Mouse (Mus musculus): ENCODE data around the gene Fancc.
"Not testable (repeated sequence)": the region's sequence is repeated elsewhere in the genome, so short reads cannot be mapped to it uniquely, and the experiment has no call there.

Fancc gene

DNA sequence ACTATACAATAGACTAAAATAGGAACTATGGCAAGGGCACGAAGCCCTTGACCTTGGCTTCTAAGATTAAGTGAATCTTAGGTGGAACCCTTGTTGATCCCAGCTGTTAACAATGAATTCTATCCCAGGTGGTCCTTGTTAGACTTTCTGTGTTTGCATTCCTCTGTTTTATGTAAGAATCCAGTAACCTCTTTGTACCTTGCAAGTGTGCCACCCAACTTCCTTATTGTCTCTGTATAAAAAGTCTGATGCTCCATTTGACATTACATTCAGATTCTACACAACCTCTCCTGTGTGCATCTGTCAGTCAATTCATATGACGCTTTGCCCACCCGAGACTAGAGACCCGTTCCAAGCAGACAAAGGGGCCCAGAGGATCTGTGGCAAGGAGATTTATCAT is 143.8 kb downstream of the Fancc start:
- not testable (repeated sequence) for DNase-seq (ENCODE audit: extremely low spot score)

DNA sequence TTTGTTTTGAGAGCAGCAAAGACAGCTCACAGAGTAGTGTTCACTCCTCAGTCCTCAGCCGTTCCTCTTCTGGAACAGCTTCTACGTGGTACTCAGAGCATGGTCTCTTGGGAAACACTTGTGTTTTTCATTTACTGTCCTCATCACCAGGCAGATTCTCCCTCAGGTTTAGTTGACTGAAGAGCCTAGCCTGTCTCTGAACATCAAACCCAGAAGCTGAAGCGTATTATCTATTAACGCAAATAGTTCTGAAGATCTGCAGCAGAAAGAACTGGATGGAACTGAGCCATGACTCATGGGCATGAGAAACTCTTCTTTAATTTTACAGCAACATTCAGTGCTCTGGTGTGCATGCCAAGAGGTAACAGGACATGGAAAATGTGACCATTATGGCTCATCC is 147.0 kb downstream of the Fancc start:
- no peak for DNase-seq (ENCODE audit: extremely low spot score)

DNA sequence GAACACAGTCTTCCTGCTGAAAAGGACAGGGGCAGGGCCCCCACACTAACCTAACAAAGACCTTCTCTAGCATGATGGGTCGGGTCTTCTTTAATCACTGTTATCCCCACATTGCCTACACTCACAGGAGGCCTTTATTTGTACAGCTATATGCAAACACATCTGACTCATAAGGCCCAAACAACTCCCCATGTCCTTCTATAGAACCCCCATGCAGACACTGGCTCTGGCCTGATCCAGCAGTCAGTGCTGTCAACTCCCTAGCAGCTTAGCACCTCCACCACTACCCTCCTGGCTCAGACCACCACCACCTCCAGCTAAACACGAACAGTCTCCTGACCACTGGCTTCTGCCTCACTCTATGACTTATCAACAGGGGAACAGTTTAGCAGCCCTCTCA is 149.4 kb downstream of the Fancc start:
- DNase-seq (ENCODE audit: extremely low spot score): no peak

DNA sequence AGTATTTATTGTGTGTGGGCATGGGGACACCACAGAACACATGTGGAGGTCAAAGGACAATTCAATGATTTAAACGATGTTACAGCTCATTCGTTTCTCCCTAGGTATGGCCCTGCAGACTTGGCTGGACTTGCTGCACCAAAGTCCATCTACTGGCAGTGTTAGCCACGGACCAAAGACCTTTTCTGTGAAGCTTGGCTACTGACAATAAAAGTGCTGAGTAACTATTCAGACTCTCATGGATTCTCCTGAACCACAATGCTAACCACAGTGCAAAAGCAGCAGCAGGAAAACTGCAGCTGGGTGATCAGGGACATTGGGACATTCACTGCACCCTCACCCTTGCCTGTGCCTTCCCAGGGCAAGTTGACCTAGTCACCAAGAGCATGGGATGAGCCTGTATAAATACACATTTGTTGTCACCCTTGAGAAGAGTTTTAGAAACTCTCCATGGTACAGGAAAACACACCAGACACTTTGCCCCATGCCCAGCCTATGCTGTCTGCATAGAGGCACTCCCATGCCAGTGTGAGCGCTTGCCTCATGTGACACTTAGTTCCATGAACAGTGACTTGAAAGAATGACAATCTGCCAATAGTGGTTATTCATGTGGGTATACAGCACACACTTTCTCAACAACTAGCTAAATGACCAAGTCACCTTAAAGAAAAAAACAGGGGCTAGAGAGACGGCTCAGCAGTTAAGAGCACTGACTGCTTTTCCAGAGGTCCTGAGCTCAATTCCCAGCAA is 151.4 kb downstream of the Fancc start:
- no peak for DNase-seq (ENCODE audit: extremely low spot score)

DNA sequence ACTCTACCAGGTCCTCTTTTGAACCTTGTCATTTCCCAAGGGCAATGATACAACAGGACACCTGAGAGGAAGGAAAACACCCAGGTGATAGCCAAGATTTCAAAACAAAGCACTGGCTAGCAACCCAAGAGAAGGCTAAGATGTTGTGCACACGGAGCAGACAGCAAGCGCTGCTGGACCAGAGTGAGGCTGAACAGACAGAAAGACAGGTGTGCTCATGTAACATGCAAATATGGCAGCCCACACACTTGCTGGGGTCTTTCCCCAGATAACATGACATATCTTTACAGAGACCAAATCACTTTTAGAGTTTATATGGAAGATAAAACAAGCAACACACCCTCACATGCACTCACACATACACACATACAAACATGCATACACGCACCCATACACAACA is 152.6 kb downstream of the Fancc start:
- no peak for DNase-seq (ENCODE audit: extremely low spot score)

DNA sequence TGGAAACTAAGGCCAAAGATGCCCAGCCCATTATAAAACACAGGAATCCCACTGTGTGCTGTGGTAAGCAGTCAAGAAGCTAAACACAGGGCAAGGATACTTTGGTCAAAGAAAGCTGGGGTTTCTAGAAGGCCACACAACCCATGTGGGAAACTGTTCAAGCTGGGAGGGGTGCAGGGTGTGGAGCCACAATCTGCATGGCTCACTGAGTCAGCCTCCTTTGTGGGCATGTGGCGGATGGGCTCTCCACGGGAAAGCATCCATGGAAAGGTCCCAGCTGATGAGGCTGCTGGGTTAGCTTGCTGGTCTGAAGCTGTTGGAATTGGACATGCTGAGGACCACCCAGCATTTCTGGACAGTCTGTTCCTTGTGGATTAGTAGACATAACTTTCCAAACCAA is 154.3 kb downstream of the Fancc start:
- no peak for DNase-seq (ENCODE audit: extremely low spot score)

DNA sequence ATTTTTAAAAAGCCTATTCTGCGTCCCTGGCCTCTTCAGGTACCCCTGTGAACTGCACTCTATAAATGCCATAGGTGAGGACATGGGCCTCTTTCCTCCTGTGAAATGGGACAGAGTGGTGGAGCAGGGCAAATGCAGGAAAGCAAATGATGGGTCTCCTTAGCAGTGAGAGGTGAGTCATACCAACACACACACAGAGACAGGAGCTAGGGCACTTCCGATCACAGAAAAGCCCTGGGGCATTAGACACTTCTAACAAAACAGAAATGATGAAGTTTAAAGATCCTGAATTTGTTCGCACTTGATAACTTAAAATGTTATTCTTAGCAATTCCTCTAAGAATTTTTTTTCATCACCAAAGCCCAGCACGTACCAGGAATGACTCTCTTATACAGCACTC is 157.1 kb downstream of the Fancc start:
- DNase-seq (ENCODE audit: extremely low spot score): no peak

DNA sequence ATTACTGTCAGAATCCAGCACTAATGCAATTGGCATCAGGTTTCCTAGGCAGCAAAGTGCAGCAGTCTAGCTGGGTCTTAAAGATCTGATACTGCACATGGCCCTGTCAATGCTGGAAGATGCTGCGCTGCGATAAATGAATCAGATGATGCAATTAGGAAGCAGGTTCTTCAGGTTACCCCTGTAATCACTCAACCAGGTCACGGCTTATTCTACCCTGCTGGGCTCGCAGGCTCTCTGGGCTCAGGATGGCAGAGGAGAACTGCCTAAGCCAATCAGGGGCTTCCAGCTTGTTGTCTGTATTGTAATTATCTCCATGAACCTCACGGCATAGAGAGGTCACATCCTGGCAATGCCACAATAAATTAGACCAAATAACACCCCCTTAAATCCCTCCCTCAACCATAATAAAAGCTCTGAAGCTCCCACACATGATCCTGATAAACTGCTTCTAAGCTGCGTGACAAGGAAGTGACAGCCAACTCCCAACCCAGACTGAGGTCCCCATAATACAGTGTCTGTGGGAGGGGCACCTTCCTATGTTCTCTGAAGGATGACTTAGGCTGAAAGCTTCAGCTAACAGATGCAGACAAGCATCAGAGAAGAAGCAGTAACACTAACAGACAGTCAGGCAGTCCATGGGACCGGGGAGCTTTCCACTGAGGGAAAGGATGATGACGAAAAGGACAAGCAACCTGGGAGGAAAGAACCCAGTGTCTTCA is 159.7 kb downstream of the Fancc start:
- no peak for DNase-seq (ENCODE audit: extremely low spot score)

DNA sequence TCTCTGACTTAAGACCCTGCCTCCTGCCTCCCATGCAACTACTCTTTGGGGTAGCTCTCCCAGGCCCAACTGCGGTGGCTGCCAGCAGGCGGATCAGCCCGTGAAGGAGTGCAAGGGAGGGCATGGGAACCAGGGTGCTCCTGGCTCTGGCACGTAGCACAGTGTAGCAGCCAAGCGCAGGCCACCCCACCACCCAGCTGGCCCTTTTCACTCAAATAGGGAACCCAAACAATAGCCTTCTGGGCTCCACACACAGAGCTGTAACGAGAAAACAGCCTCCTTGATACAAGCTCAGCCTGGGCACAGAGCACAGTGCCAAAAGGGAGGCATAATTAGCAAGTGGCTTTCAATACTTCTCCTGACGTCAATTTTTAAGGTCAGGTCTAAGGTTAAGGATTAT is 160.7 kb downstream of the Fancc start:
- DNase-seq (ENCODE audit: extremely low spot score): no peak

DNA sequence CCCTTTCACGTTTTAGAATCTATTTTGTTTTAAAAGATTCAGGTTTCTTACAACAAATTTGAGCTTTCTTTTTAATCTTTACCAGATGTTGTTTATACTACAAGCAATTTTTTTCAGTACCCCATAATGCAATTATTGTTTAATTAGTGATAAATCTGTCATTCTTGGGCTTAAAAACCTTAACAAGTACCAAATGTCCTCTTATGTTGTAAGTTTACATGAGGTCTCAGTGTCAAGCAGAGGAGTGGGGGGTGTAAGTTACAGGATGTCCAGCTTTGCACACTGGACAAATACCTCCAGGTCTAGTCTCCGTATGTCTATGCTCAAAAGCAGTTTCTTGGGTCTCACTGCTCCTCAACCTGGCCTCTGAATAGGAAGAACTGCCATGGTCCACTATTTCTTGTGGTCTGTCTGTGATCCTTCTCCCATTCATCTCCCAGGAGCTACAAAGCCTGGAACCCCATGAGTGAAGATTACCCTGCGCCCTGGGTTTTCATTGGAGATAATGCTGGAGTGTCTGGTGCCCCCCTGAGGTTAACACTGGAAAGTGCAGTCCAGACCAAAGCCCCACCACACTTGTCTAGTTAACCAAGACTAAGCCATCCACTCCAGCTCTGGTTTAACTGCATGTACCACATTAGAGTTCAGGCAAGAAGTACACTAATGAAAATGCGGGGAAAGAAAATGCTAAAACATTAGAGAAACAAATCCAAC is 161.5 kb downstream of the Fancc start:
- DNase-seq (ENCODE audit: extremely low spot score): peak; percentile 67

DNA sequence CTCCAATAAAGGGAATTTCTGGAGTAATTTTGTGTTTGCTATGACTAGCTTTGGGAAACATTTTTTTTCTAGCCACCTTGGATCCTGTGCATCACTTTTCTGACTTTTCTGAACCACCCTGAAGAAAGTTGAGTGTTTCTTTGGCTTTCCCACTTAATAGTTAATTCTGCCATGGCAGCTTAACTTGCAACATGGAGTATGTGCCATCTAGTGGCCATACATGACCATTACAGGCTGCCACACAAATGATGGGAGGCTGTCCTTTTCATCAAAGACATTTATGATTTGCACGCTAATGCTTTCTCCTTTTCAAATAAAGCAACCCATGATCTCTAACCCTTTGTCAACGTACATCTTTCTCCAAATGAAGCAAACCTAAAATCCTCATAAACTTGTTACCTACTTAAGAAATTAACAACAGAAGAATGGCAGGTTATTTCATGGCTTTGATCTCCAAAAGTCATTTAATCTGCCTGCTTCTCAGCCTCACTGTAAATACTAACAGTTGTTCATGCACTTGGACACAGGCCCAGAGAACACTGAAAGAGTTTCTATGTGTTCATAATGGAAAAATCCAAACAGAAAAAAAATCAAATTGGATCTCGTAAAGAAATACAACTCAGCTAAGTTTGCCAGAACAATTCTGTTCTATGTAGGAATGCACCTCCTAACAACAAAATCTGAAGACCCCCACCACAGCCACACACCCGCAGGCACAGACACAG is 164.3 kb downstream of the Fancc start:
- DNase-seq (ENCODE audit: extremely low spot score): peak; percentile 53

DNA sequence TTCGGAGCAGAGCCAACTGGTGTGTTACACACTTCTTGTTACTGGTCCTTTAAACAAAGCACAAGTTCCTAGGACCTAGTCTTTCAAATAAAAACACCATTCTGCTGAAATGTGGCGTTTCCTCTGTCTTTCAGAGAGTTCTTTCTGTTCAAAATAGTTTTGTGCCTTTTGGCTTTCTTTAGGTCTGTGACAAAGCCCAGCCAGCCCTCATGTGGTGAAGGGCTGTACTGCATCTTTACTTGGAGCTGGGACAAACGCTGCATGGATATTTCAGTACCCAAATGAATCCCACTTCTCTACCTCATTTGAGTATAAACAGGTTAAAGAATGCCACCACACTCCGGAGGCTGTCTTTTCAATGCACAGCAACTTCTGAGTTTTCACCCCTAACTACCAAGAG is 165.7 kb downstream of the Fancc start:
- peak; percentile 72 for DNase-seq (ENCODE audit: extremely low spot score)

DNA sequence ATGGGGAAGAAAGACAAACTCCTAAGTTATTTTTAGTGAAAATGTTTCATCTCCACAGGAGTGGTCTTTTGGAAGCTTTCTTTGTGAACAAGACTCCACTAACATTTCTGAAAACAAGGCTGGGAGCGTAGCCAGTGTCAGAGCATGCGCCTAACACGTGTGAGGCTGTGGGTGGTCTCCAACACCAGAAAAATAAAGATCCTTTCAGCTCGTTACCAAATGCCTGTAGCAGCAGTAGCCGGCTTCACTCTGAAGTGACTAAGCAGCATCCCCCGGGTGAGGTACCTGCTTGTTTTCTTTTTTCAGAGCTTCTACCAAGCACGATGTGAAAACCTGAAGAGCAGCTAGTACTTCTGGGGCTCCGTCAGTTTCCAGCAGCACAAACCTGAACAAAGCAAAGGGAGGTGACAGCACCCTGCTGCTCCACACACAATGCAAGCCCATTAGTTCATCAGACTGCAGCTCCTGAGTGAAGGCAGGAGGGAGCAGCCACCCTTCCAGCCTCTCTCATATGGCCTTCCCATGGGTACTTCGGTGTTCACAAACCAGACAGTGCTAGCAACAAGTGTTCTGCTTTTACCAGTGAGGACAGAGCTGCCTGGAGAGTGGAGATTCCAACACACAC is 166.7 kb downstream of the Fancc start:
- peak; percentile 33 for DNase-seq (ENCODE audit: extremely low spot score)

DNA sequence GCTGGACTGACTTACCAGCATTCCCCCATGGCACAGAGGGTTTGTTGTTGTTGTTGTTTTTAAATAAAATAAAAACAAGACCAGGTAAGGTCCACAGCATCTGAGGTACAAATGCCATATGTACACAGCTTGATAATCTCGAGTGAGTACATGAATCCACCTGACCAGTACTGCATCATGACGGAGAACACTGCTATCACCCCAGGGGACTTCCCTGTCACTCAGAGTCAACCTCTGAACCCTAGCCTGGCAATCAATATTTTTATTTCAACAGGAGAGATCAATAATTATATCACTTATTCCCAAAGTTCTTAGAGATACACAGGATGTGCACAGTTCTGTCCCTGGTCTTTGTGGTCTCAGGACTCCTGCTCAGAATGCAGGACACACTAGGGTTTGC is 171.1 kb downstream of the Fancc start:
- no peak for DNase-seq (ENCODE audit: extremely low spot score)

DNA sequence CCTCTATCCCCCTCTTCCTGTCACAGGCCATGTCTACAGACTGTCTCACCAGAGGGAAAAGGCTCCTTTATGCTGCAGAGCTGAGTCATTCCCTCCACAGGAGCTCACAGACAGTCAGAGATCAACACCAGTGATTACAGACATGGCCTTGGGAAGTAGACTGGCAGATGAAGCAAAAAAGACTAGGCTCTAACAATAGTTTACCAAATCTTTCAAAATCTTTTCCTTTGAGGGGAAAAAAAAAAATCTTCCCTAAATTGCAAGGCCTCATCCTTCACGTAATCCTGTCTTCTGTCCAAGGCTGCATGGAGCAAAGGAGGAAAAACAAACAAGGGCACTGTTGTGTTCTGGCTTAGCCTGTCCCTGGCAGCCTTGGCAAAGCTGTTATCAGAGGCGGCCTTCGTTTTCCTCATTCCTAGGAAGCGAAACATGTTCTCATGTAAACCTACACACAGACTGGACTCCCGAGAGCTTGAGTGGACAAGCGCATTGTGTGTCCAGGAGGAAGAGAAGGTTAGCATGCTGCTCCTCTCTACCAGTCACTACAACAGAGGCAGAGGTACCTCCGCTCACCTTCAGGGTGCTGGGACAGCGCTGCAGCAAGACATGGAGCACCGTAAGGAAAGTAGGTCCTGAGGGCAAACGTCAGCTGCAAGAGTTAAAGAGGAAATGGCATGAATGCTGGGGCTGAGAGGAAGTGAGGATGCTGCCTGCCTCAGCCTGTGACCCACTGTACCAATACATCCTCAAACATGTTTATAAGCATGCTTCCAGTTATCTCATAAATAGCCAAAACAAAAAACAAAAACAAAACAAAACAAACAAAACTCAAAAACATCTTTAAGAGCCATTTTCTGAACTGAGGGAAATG is 171.9 kb downstream of the Fancc start:
- DNase-seq (ENCODE audit: extremely low spot score): no peak

DNA sequence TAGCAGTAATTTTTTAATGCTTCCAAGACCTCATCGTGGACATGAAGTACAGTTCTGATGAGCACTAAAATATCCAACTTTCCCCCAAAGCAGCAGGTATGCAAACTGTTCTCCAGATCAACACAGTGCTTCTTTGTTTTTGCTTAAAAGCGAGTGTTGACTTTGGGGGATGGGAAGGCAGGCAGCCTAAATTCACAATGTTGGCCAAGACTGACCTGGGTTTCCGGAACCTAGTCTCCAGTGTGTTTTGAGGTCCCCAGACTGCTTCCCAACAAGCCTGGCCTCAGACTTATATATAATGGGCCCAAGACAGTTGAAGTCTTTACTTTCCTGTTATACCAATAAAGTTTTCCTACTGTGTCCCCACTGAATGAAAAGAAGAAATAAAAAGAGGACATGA is 172.8 kb downstream of the Fancc start:
- no peak for DNase-seq (ENCODE audit: extremely low spot score)

DNA sequence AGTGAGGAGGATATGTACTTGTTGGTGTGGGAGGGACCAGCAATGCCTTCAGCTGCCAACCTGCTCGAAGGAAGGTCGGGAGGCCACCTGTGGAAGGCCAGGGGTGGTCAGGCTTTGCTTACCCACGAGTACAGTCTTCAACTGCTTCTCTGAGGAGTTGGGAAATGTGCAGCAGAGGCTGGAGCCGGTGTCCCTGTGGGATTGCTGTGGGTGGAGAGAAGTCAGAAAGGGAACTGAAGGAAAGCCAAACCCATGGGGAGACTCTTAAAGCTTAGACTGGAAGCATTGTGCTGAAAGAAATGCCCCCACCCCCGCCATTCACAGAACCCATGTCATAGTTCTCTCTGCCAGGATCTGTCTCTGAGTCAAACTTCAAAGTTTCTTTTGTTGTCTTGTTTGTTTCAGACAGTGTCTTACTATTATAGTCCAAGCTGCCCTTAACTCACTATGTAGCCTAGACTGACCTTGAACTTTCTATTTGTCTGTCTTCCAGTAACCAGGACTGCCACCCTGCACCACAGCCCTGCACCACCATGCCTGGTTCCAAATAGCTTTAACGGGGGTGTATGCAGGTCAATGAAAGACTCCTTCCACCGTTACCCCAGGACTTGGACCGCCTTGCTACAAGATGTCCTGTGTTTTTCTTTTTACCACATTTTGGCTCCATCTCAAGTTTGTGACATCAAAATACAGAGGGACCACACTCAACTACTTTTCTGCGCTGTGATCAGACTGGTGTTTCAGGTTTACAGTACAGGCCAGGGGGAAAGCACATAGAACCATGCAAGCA is 173.6 kb downstream of the Fancc start:
- DNase-seq (ENCODE audit: extremely low spot score): no peak

DNA sequence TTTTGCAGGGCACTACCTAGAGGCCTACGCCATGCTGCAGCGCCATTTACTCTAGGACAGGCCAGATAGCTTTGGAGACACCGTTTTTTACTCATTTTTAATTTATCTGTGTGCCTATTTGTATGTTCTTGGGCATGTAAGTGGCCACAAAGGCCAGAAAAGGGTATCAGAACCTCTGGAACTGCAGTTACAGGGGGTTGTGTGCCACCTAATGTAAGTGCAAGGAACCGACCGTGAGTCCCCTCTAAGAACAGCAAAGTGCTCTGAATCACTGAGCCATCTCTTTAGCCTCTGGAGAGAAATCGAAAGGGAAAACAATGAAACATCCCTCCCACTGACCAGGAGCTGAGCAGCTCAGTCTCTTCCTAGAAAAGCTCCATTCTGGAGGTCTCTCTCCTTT is 174.3 kb downstream of the Fancc start:
- DNase-seq (ENCODE audit: extremely low spot score): no peak

DNA sequence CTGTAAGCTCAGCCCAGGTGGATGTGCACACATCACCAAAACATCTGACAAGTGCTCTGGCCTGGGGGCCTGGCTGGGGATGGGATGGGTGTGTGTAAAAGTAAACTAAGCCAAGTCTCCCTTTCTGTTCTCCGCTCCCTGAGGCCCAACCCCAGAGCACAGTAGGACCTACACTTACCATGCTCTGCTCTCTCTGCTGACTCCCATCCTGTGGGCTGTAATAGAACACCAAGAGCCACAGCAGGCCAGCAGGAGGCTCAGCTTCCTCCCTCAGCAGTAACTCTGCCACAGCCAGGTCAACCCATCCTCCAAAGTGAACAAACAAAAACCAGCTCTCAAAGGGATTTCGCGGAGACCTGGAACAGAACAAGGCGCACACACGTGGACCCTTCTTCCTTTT is 175.4 kb downstream of the Fancc start:
- no peak for DNase-seq (ENCODE audit: extremely low spot score)

DNA sequence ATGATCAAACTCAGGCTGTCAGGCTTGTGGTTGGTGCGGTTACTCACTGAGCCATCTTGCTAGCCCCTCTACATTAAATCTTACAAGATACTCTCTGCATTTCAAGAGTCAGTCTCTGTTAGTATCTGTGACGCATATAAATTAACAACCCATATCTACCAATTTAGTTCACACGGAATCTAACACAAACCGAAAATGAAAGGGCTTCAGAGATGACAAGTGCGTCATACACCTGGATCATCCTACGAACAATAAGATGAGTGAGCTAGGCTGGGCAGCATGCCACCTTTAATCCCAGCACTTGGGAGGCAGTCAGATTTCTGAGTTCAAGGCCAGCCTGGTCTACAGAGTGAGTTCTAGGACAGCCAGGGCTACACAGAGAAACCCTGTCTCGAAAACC is 177.3 kb downstream of the Fancc start:
- no peak for DNase-seq (ENCODE audit: extremely low spot score)

Measured in embryo, embryonic 9.5 days (tissue).